Mouse (Mus musculus) gastrocnemius, postnatal 10 days (tissue): ENCODE measurements around the gene Tpm1. TPM values are rescaled to one million over a fixed set of nuclear protein-coding genes. Genes with fewer than 3 reads are reported as not detected.
A peak's percentile ranks its signal among the peaks of the same experiment; 100 is the strongest.

Experiments used
- DNase-seq: peaks from one replicate; pipeline ENCODE4 v3.0.0; 2021; ENCODE audit warnings: mixed read lengths
- long read RNA-seq, 2 experiments: library from polyadenylated mRNA; stranded (forward); transcript quantifications; one replicate each; pipeline ENCODE4 v2.0.0; 2021
- total RNA-seq, 2 experiments: library from RNA; stranded (reverse); gene quantifications; 2 replicates each; pipeline ENCODE4 v1.2.3; 2021

Gene Tpm1
- total RNA-seq, result over 10,000 TPM; 16,629 to 18,397 TPM
- long read RNA-seq, experiment 1, transcript Tpm1-205 (10 exons, 1,208 nt), result major isoform, 20,385 of 21,003 reads
- long read RNA-seq, experiment 1, transcript Tpm1-215 (9 exons, 1,759 nt), result minor isoform, 17 of 21,003 reads
- long read RNA-seq, experiment 1, transcript Tpm1-216 (9 exons, 1,898 nt), result minor isoform, 21 of 21,003 reads
- long read RNA-seq, experiment 1, transcript Tpm1-211 (8 exons, 1,607 nt), result minor isoform, 12 of 21,003 reads
- long read RNA-seq, experiment 1, partial matches to known transcripts, result 240 of 21,003 reads
- long read RNA-seq, experiment 1, other reads (novel, unspliced or antisense), result 311 of 21,003 reads
- long read RNA-seq, experiment 2, transcript Tpm1-205 (10 exons, 1,208 nt), result major isoform, 24,437 of 25,028 reads
- long read RNA-seq, experiment 2, transcript Tpm1-207 (9 exons, 962 nt), result minor isoform, 15 of 25,028 reads
- long read RNA-seq, experiment 2, transcript Tpm1-216 (9 exons, 1,898 nt), result minor isoform, 20 of 25,028 reads
- long read RNA-seq, experiment 2, transcript Tpm1-215 (9 exons, 1,759 nt), result minor isoform, 12 of 25,028 reads
- long read RNA-seq, experiment 2, partial matches to known transcripts, result 252 of 25,028 reads
- long read RNA-seq, experiment 2, other reads (novel, unspliced or antisense), result 272 of 25,028 reads

- DNase-seq, result peak; percentile 82
Observed at GRCm38 (mm10) chr9:67049086-67049824, at the start of gene Tpm1. Tpm1 (minus strand) TSS chr9:67049406.

DNA sequence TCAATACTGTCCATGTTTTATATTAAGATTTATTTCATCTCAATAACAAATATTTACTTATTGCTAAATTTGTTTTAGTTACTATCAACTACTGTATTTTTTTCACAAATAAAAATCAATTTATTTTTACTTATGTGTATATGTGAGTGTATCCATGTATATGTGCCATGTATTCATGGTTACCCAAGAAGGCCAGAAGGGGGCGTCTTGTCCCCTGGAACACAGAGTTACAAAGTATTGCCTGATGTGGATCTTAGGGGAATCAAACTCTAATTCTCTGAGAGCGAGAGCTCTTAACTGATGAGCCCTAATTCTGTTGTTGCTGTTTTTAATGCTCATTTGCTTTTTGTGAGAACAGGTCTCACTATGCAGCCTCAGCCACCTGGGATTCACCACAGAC is 45.2 kb upstream of the Tpm1 start:
- DNase-seq, result no peak

GRCm38 (mm10) chr9:67092210-67092609 is 43.0 kb upstream of the Tpm1 start:
- DNase-seq, result no peak

GRCm38 (mm10) chr9:67091598-67091997 is 42.4 kb upstream of the Tpm1 start:
- no peak for DNase-seq

- no peak for DNase-seq
Observed at GRCm38 (mm10) chr9:67091151-67091550, 41.9 kb upstream of the Tpm1 start.

GRCm38 (mm10) chr9:67090633-67091045 is 41.4 kb upstream of the Tpm1 start:
- DNase-seq, result no peak

- no peak for DNase-seq
Observed at GRCm38 (mm10) chr9:67089167-67089566, 40.0 kb upstream of the Tpm1 start.

- no peak for DNase-seq
Observed at GRCm38 (mm10) chr9:67083801-67084200, 34.6 kb upstream of the Tpm1 start.

- DNase-seq, result peak; percentile 39
Observed at GRCm38 (mm10) chr9:67081688-67082087, 32.5 kb upstream of the Tpm1 start.

DNA sequence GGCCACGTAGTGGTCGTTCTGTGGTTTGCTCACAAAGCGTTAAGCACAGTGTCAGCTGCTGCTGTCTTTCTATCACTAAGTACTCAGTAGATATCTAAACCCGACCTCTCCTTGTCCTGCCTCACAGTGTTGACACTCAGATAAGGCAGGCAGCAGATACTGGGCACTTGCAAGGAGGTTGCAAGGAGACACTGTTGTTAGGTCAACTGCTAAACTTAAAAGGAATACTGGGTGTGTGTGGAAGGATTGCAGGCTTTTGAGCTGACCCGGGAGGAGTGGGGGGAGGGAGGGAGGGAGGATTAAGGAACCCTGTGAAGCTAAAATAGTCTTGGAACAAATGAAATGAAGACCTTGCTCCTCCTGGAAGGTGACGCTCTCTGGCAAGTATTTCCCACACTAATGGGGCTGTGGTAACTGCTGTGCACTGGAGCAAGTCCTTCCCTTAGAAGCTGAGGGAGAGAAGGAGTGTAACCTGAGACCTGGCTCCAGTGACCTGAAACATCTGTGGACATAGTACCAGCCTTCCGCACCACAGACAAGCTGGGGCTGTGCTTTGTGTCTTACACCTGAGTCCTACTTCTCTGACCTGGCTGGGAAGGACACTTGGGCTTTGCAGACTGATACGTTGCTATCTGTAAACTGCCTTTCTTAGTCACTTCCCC is 28.6 kb upstream of the Tpm1 start:
- DNase-seq, result no peak

- no peak for DNase-seq
Observed at GRCm38 (mm10) chr9:67077266-67077657, 28.1 kb upstream of the Tpm1 start.

DNA sequence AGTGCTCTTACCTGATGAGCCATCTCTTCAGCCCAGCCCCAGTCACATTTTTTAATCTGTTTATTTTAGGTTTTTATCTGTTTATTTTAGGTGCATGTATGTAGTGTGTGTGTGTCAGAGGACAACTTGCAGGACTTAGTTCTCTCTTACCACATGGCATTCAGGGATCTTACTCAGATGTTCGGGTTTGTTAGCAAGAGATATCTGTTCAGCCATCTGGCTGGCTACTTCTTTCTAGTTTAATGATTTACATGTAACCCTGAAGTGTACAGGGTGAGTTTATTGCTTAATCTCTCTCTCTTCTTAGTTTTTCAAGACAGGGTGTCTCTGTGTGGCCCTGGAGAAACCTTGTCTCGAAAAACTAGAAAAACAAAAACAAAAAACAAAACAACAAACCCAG is 23.0 kb upstream of the Tpm1 start:
- no peak for DNase-seq

- no peak for DNase-seq
Observed at GRCm38 (mm10) chr9:67071596-67071995, 22.4 kb upstream of the Tpm1 start.

GRCm38 (mm10) chr9:67071103-67071502 is 21.9 kb upstream of the Tpm1 start:
- no peak for DNase-seq

GRCm38 (mm10) chr9:67066616-67067015 is 17.4 kb upstream of the Tpm1 start:
- DNase-seq, result no peak

- peak; percentile 55 for DNase-seq
Observed at GRCm38 (mm10) chr9:67059714-67060113, 10.5 kb upstream of the Tpm1 start.

DNA sequence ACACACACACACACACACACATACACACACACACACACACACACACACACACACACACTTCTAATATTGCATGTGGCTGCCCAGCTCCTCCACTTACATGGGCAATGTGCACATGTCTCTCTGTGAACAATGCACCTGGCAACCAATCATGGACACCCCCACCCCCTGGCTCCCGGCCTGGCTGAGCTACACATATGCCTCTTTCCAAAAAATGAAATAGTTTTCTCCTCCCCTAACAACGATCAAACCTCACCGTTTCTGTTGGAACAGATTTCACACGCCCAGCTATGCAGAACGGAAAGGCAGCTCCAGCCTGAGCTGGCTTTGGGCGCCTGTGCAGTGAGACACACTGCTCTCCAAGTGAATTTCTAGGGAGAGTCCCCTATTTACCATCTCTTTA is 9.2 kb upstream of the Tpm1 start:
- DNase-seq, result no peak

- no peak for DNase-seq
Observed at GRCm38 (mm10) chr9:67050736-67051337, 1.6 kb upstream of the Tpm1 start.

GRCm38 (mm10) chr9:67049836-67050235 is 630 bp upstream of the Tpm1 start:
- no peak for DNase-seq

DNA sequence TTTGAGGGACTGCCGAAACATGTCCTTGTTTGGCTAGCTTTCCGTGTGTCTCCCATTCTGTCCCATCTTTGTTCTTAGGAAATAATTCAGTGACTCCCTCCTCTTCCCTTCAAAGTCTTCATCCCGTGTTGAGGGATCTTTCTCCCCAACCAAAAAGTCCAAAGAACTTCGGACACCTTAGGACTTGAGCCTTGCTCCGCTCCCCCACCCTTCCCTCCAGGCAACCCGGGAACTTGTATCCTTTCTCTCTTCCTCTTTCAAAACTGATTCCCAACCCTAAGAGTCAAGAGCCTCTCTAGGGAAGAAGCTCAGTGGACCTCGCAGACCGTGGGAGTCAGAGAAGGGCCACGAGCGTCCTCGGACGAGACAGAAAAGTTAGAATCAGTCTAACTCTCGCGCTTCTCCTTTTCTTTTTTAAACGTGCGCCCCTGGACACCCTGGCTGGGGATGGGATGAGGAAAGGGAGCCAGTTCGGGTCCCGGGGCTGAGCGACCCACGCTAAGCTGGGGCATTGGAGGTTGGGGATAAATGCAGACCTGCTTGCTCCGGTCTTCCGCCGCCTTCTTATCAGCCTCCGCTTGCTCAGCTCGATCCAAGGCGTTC is 622 bp downstream of the Tpm1 start:
- no peak for DNase-seq

- no peak for DNase-seq
Observed at GRCm38 (mm10) chr9:67047606-67048482, 1.4 kb downstream of the Tpm1 start.
